Mouse (Mus musculus) megakaryocyte, embryonic 14.5 days (primary cell): ENCODE data around the gene Kcng3.

Source experiments
- FLI1 ChIP-seq: IDR thresholded peaks from 2 replicates; pipeline ENCODE4 v1.6.1; 2012; ENCODE audit warnings: low read length, inconsistent platforms, mixed read lengths
- GATA1 ChIP-seq: IDR thresholded peaks from 3 replicates; pipeline ENCODE4 v1.6.1; 2012; ENCODE audit warnings: mixed read lengths, low read length, inconsistent platforms, borderline replicate concordance

DNA sequence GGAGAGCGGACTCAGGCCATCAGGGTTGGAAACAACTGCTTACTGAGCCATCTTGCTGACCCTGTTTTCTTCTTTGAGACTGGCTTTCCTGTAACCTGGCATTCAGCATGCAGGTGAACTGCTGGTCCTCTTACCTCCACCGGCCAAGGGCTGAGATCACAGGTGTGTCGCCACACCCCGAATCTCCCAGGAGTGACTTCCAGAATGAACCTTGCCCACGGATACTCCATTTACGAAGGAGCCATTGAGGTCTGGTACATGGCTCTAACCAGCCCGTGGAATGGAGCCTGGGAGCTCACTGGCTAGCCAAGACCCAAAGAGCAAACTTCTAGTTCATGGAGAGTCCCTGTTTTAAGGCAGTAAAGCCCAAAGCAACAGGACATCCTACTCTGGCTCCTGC, 15.7 kb upstream of the Kcng3 start:
- TF ChIP-seq FLI1, result no peak
- TF ChIP-seq GATA1, result no peak
